Mouse (Mus musculus): ENCODE measurements around the gene Mapk14. TPM values are rescaled to one million over a fixed set of nuclear protein-coding genes. Genes with fewer than 3 reads are reported as not detected.

Mapk14 gene
- total and polyA plus RNA-seq, 3 experiments, result 61.5 to 93.2 TPM; not detected in 1

DNA sequence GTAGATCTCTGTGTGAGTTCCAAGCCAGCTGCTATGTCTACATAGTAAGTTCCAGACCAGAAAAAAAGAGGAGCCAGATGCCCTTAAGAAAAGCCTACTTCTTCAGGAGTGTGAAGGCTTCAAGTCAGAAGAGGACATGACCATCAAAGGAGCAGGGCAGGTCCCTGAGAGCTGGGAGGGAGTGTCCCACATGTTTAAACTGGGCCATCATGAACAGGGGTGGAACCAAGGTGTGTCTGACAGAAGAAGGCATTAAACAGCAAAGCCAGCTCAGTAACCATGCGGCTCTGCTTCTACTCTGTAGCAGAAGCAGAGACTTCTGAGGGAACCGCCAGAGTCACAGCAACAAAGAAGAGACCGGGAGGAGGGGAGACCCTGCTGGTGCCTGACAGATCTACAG, 47.4 kb upstream of the Mapk14 start:
- no peak for TF ChIP-seq NRF1 (IDR thresholded peaks at IDR 0.05; ENCODE audit: insufficient read depth, low read depth, low read length, poor library complexity, severe bottlenecking)
- TF ChIP-seq JUND (IDR thresholded peaks at IDR 0.05; ENCODE audit: low read depth, low read length), result no peak
- no peak for TF ChIP-seq TAL1 (IDR thresholded peaks at IDR 0.05; ENCODE audit: low read length)
- no peak for TF ChIP-seq POLR2AphosphoS2 (IDR thresholded peaks at IDR 0.05; ENCODE audit: low read length)
- TF ChIP-seq USF2 (IDR thresholded peaks at IDR 0.05; ENCODE audit: borderline replicate concordance in 1 of 2, insufficient read depth in 1 of 2, low read depth in 1 of 2, low read length in 2 of 2), result no peak
- H3K27me3 ChIP-seq (ENCODE audit: control insufficient read depth in 1 of 2, insufficient read depth in 2 of 2, low read length in 2 of 2), result no peaks in the 10 kb centered on the region
- H3K27ac ChIP-seq (ENCODE audit: control insufficient read depth, low read depth, low read length), result no peak overlapping the region
- DNase-seq (ENCODE audit: low read depth, low spot score), result no peak
- H3K4me3 ChIP-seq (ENCODE audit: control insufficient read depth in 1 of 2, insufficient read depth in 1 of 2, low read depth in 2 of 2, low read length in 2 of 2), result no peak overlapping the region
- H3K36me3 ChIP-seq (ENCODE audit: control insufficient read depth in 1 of 2, insufficient read depth in 2 of 2, low read length in 2 of 2), result peaks cover 0 to 21% of the 10 kb centered on the region in 2 experiments; a peak in 2 of 4 replicates
- peaks cover 14 to 16% of the 10 kb centered on the region in 2 experiments for H3K4me1 ChIP-seq (ENCODE audit: control insufficient read depth in 1 of 2, insufficient read depth in 2 of 2, low read length in 2 of 2)
- H3K9me3 ChIP-seq (replicated peaks; ENCODE audit: insufficient read depth, low read length), result no peaks in the 10 kb centered on the region
- no peaks in the 10 kb centered on the region for H3K79me2 ChIP-seq (ENCODE audit: control insufficient read depth, insufficient read depth, low read length, poor library complexity)
- H3K9ac ChIP-seq (ENCODE audit: control insufficient read depth, low read depth, low read length, poor library complexity, severe bottlenecking), result no peak overlapping the region

DNA sequence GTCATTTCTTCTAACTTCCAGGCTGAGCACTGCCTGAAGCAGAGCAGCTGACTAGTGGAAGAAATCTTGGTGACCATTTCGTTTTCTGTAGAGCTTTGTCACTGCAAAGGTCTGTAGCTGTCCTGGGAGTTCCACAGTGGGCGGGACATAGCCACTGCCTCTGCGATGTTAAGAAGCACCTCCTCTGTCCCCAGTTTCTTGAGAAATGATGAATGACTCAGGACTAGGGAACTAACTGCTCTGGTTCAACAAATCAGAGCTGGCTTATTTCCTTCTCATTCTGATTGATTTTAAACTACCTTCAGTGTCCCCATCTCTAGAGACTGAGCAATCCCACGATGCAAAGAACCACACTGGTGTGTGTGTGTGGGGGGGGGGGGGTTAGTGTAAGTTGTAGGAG, 47.0 kb upstream of the Mapk14 start:
- Histone ChIP-seq H3K36me3 (ENCODE audit: control insufficient read depth in 1 of 2, insufficient read depth in 2 of 2, low read length in 2 of 2) (peaks cover 0 to 17% of the 10 kb centered on the region in 2 experiments; a peak in 2 of 4 replicates), H3K27me3 (ENCODE audit: control insufficient read depth in 1 of 2, insufficient read depth in 2 of 2, low read length in 2 of 2) (no peaks in the 10 kb centered on the region), H3K79me2 (ENCODE audit: control insufficient read depth, insufficient read depth, low read length, poor library complexity) (no peaks in the 10 kb centered on the region), H3K27ac (ENCODE audit: control insufficient read depth, low read depth, low read length) (no peak overlapping the region), H3K9me3 (replicated peaks; ENCODE audit: insufficient read depth, low read length) (no peaks in the 10 kb centered on the region), H3K9ac (ENCODE audit: control insufficient read depth, low read depth, low read length, poor library complexity, severe bottlenecking) (no peak overlapping the region), H3K4me3 (ENCODE audit: control insufficient read depth in 1 of 2, insufficient read depth in 1 of 2, low read depth in 2 of 2, low read length in 2 of 2) (no peak overlapping the region), H3K4me1 (ENCODE audit: control insufficient read depth in 1 of 2, insufficient read depth in 2 of 2, low read length in 2 of 2) (peaks cover 10 to 12% of the 10 kb centered on the region in 2 experiments)
- no peak for DNase-seq (ENCODE audit: low read depth, low spot score)
- TF ChIP-seq ZNF384 (IDR thresholded peaks at IDR 0.05; ENCODE audit: low read depth, low read length) (no peak), TBP (IDR thresholded peaks at IDR 0.05; ENCODE audit: low read depth, low read length) (no peak), CHD2 (IDR thresholded peaks at IDR 0.05; ENCODE audit: low read length) (no peak), UBTF (IDR thresholded peaks at IDR 0.05; ENCODE audit: borderline replicate concordance, insufficient read depth, low read depth, low read length) (no peak), MAX (IDR thresholded peaks at IDR 0.05; ENCODE audit: low read length) (no peak), HCFC1 (IDR thresholded peaks at IDR 0.05; ENCODE audit: low read depth, low read length) (no peak), MYC (IDR thresholded peaks at IDR 0.05; ENCODE audit: low read depth, low read length) (no peak), MYB (IDR thresholded peaks at IDR 0.05; ENCODE audit: low read depth, low read length) (no peak)

- Histone ChIP-seq H3K27me3 (ENCODE audit: control insufficient read depth in 1 of 2, insufficient read depth in 2 of 2, low read length in 2 of 2) (no peaks in the 10 kb centered on the region), H3K79me2 (ENCODE audit: control insufficient read depth, insufficient read depth, low read length, poor library complexity) (no peaks in the 10 kb centered on the region), H3K4me1 (ENCODE audit: control insufficient read depth in 1 of 2, insufficient read depth in 2 of 2, low read length in 2 of 2) (no peaks in the 10 kb centered on the region), H3K36me3 (ENCODE audit: control insufficient read depth in 1 of 2, insufficient read depth in 2 of 2, low read length in 2 of 2) (no peaks in the 10 kb centered on the region), H3K9ac (ENCODE audit: control insufficient read depth, low read depth, low read length, poor library complexity, severe bottlenecking) (no peak overlapping the region), H3K9me3 (replicated peaks; ENCODE audit: insufficient read depth, low read length) (no peaks in the 10 kb centered on the region), H3K4me3 (ENCODE audit: control insufficient read depth in 1 of 2, insufficient read depth in 1 of 2, low read depth in 2 of 2, low read length in 2 of 2) (no peak overlapping the region), H3K27ac (ENCODE audit: control insufficient read depth, low read depth, low read length) (no peak overlapping the region)
- DNase-seq (ENCODE audit: low read depth, low spot score), result no peak
- TF ChIP-seq TAL1 (IDR thresholded peaks at IDR 0.05; ENCODE audit: low read length), result no peak
- no peak for TF ChIP-seq JUND (IDR thresholded peaks at IDR 0.05; ENCODE audit: low read depth, low read length)
- TF ChIP-seq MXI1 (IDR thresholded peaks at IDR 0.05; ENCODE audit: low read depth, low read length), result no peak
- TF ChIP-seq BHLHE40 (IDR thresholded peaks at IDR 0.05; ENCODE audit: borderline replicate concordance, low read depth, low read length), result no peak
- no peak for TF ChIP-seq NRF1 (IDR thresholded peaks at IDR 0.05; ENCODE audit: insufficient read depth, low read depth, low read length, poor library complexity, severe bottlenecking)
- TF ChIP-seq NELFE (IDR thresholded peaks at IDR 0.05; ENCODE audit: low read depth, low read length), result no peak
- no peak for TF ChIP-seq CHD1 (IDR thresholded peaks at IDR 0.05; ENCODE audit: low read depth, low read length)
- no peak for TF ChIP-seq KAT2A (conservative IDR thresholded peaks at IDR 0.05; ENCODE audit: low read depth, low read length)
Observed at GRCm38 (mm10) chr17:28646221-28646620, 44.9 kb upstream of the Mapk14 start.
